Mouse (Mus musculus) embryonic facial prominence, embryonic 15.5 days (tissue): ENCODE results near the gene Ssc4d. TPM values are rescaled to one million over a fixed set of nuclear protein-coding genes. Genes with fewer than 3 reads are reported as not detected.
A peak's percentile ranks its signal among the peaks of the same experiment; 100 is the strongest.

Experiments used
- ATAC-seq: fragments of 200-750 bp; cut with Nextera tagmentation; 2 replicates; pipeline ENCODE4 v1.8.0; 2017; ENCODE audit warnings: low read depth, moderate TSS enrichment; ENCODE audit not compliant: insufficient number of reproducible peaks, low FRiP score, low TSS enrichment
- H3K27ac ChIP-seq: fragments of 300-500 bp; sonication (generic); replicated peaks from 2 replicates; pipeline ENCODE4 v1.5.1; 2015; ENCODE audit warnings: mild to moderate bottlenecking, inconsistent platforms
- H3K27me3 ChIP-seq: fragments of 300-500 bp; sonication (generic); 2 replicates; pipeline ENCODE4 v1.6.1; 2015; ENCODE audit warnings: inconsistent platforms
- H3K36me3 ChIP-seq: fragments of 300-500 bp; sonication (generic); 2 replicates; pipeline ENCODE4 v1.6.1; 2015; ENCODE audit warnings: mild to moderate bottlenecking, inconsistent platforms
- H3K4me1 ChIP-seq: fragments of 300-500 bp; sonication (generic); 2 replicates; pipeline ENCODE4 v1.6.1; 2015; ENCODE audit warnings: inconsistent platforms
- H3K4me2 ChIP-seq: fragments of 300-500 bp; sonication (generic); replicated peaks from 2 replicates; pipeline ENCODE4 v1.6.1; 2015; ENCODE audit warnings: mild to moderate bottlenecking, inconsistent platforms
- H3K4me3 ChIP-seq: fragments of 300-500 bp; sonication (generic); replicated peaks from 2 replicates; pipeline ENCODE4 v1.5.1; 2015; ENCODE audit warnings: mild to moderate bottlenecking, inconsistent platforms
- H3K9ac ChIP-seq: fragments of 300-500 bp; sonication (generic); 2 replicates; pipeline ENCODE4 v1.6.1; 2015; ENCODE audit warnings: inconsistent platforms
- H3K9me3 ChIP-seq: fragments of 300-500 bp; sonication (generic); replicated peaks from 2 replicates; pipeline ENCODE4 v1.6.1; 2016; ENCODE audit warnings: inconsistent platforms
- WGBS: fragments of 180-500 bp; shearing (Covaris S2); methylation state at CpG from one replicate; pipeline ENCODE4 v1.1.7; 2015; 5-methylcytosine and 5-hydroxymethylcytosine counted together
- polyA plus RNA-seq: library from polyadenylated mRNA; unstranded; fragments of >200 nt; fragmentation: Nextera tagmentation; extraction: Ambion mirVana; gene quantifications from 2 replicates; pipeline ENCODE4 v1.2.1, GENCODE M21; 2015

The Ssc4d gene
- polyA plus RNA-seq, 1 experiment from 2014 or later, result 3.4 TPM

DNA sequence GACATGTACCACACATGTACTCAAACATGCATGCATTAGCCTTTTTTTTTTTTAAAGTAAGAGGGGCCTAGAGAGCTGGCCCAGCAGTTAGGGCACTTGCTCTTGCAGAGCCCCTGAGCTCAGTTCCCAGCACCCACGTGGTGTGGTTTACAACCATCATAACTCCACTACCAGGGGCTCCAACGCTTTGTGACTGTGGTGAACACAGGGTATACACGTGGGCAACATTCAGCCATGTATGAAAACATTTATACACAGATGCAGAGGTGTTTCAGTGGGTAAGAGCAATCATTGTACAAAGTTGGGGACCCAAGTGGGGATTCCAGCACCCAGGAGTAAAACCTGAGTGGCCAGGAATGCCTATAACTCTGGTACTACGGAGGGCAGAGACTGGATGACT lies 16.0 kb downstream of the Ssc4d start:
- peak overlapping the region; percentile 92 for H3K27ac ChIP-seq
- H3K4me3 ChIP-seq, result peak overlapping the region; percentile 41; the same call in 1 of the 2 replicates

DNA sequence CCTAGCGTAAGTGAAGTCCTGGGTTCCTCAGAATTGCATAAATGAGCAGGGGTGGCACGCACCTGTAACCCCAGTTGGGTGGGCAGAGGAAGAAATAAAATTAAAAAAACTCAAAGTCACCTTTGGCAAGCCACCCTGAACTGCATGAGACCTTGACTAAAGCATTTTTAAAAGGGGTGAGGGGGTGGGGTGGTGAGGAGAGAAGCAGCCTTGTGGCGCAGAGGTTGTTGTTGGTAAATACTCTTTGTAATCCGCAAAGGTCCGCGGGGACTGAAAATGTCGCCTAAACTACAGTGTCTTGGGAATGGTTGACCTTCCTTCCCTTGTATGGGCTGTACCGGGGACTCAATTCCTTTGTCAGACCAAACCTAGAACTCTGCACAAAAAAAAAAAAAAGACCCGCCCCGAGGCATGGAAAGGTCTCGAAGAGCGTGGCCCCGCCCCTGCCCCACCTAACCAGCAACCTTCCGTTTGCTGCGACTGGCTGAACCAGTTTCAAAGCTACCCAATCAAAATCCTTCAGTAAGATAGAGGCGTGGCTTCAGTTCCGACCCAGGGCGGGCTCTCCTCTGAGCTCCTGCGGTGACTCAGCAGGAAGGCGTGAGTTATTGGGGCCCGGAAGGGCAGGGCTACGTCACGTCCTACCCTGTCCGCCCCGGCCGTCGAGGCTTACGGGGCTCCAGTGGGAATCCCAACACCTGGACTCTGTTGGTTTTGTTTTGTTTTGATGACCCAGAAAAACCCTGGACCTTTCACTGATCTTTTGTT lies 16.9 kb downstream of the Ssc4d start:
- 6% methylated on average over 28 of the region's 28 CpGs for WGBS
- ATAC-seq, result peak; percentile 87
- Histone ChIP-seq H3K4me3 (peak overlapping the region; percentile 41), H3K9ac (peak overlapping the region; percentile 42), H3K27ac (peak overlapping the region; percentile 92), H3K4me1 (peaks cover 11% of the 10 kb centered on the region), H3K27me3 (no peaks in the 10 kb centered on the region), H3K36me3 (no peaks in the 10 kb centered on the region), H3K4me2 (peak overlapping the region; percentile 52), H3K9me3 (no peaks in the 10 kb centered on the region)

More for the DNA sequence above, 16.0 kb downstream of the Ssc4d start:
- Histone ChIP-seq H3K36me3 (no peaks in the 10 kb centered on the region), H3K4me1 (peaks cover 17% of the 10 kb centered on the region), H3K9me3 (no peaks in the 10 kb centered on the region), H3K9ac (no peak overlapping the region), H3K4me2 (peak overlapping the region; percentile 52; the same call in 1 of the 2 replicates), H3K27me3 (no peaks in the 10 kb centered on the region)
- WGBS, result 91% methylated on average over 4 of the region's 4 CpGs
- no peak for ATAC-seq

DNA sequence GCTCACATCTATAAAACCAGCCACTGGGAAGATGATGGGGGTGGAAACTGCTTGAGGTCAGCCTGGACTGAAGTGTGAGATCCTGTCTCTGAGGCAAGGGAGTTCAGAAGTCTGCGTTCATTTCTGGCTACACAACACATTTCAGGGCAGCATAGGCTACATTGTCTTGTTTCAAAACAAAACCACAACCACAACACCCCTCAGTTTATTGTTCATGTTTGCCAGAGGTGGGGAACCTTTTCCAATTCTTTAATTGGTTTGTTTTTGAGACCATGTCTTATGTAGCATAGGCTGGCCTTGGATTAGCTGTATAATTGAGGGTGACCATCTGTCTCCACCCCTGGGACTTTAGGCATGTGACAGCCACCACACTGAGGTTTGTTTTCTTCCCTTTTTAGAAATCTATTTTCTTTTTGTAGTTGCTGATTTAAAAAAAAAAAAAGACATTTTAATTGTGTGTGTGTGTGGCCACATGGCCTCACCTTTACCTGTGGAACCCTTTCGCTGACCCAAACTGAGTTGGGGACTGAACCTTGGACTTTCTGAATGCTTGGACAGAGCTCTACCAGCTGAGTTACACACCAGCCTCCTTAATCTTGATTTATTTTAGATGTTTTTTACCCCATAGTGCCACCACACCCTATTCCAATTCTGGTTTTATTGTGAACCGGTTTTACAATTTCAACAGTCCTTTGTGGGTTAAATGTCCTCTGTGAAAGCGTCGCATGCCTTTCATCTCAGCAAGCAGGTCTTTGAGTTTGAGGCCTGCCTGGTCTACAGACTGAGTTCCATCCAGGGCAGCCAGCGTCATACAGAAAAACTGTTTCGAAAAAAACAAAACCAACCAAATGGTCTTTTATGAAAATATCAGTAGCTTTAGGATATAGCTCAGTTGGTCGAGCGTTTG lies 17.8 kb downstream of the Ssc4d start:
- peak overlapping the region; percentile 41 for H3K4me3 ChIP-seq
- no peaks in the 10 kb centered on the region for H3K9me3 ChIP-seq
- H3K9ac ChIP-seq, result no peak overlapping the region
- ATAC-seq, result no peak
- no peaks in the 10 kb centered on the region for H3K36me3 ChIP-seq
- 77% methylated on average over 9 of the region's 9 CpGs for WGBS
- peak overlapping the region; percentile 92 for H3K27ac ChIP-seq
- H3K27me3 ChIP-seq, result no peaks in the 10 kb centered on the region
- H3K4me2 ChIP-seq, result peak overlapping the region; percentile 52
- H3K4me1 ChIP-seq, result peaks cover 6% of the 10 kb centered on the region

DNA sequence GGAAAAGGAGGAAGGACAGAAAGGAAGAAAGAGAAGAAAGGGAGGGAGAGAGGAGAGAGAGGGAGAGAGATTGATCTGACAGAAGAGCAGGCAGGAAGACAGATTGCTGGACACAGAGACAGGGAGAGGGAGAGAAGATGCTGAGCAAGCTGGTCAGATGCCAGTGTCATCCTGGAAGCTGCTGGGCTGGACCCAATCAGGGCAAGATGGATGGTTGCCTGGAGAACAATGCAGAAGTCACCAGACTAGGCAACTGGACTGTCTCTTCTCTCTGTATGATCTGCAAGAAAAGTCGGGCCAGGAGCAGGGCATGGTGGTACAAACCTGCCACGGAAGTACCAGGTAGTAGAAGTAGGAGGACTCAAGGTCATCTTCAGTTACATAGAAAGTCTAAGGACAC lies 21.5 kb downstream of the Ssc4d start:
- Histone ChIP-seq H3K27me3 (no peaks in the 10 kb centered on the region), H3K9me3 (no peaks in the 10 kb centered on the region), H3K4me2 (no peak overlapping the region), H3K4me3 (no peak overlapping the region), H3K9ac (no peak overlapping the region), H3K36me3 (no peaks in the 10 kb centered on the region), H3K4me1 (no peaks in the 10 kb centered on the region; the same call in 1 of the 2 replicates), H3K27ac (no peak overlapping the region)
- 94% methylated on average over 2 of the region's 2 CpGs for WGBS
- ATAC-seq, result no peak

DNA sequence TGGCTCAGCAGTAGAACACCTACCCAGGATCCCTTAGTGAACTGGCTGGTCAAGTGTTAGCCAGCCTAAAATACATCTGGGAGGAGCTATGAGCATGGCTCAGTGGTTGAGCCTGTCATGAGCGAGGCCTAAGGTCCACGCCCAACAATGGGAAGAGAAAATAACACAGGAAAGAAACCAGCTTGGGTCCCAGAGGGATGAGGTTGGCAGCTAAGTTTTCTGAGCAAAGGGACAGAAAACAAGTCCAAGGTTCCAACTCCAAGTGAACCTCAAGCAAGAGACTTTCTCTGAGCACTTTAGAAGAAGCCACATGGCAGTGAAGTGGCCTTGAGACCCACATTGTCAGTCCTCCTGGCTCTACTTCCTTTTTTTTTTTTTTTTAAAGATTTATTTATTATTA lies 22.7 kb downstream of the Ssc4d start:
- Histone ChIP-seq H3K36me3 (no peaks in the 10 kb centered on the region), H3K4me1 (0 out of 2 replicates have a peak, but pooled peaks cover under 1% of the 10 kb centered on the region), H3K27me3 (no peaks in the 10 kb centered on the region), H3K9ac (no peak overlapping the region), H3K4me3 (no peak overlapping the region), H3K4me2 (no peak overlapping the region), H3K27ac (no peak overlapping the region), H3K9me3 (no peaks in the 10 kb centered on the region)
- no peak for ATAC-seq
- WGBS, result 89% methylated on average over 2 of the region's 2 CpGs

DNA sequence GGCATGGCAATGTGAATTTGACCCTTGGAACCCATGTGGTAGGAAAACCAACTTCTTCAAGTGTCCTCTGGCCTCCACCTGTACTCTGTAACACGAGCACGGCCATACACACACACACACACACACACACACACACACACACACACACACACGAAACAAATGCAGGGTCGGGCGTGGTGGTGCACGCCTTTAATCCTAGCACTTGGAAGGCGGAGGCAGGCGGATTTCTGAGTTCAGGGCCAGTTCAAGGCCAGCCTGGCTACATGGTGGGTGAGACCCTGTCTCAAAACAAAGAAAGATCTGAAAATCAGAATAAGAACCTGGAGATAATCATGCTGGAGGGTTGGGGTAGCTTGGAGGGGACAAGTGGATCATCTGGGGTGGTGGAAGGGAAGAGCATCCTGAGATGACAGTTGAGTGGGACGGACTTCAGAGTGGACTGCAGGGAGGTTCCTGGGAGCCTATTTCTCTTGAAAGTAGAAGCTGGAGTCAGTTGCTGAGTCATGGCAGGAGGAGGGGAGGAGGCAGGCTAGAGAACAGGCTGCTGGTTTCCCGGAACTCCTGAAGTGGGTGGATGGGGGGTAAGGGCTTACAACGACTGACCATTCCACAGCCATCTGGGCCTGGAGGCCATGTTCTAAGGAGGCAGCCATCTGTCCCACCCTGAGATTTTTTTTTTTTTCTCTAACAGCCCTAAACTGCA lies 23.5 kb downstream of the Ssc4d start:
- no peak overlapping the region for H3K4me3 ChIP-seq
- no peak overlapping the region for H3K9ac ChIP-seq
- H3K36me3 ChIP-seq, result no peaks in the 10 kb centered on the region
- H3K4me1 ChIP-seq, result peaks cover 9% of the 10 kb centered on the region
- no peak for ATAC-seq
- 78% methylated on average over 11 of the region's 11 CpGs for WGBS
- H3K27me3 ChIP-seq, result no peaks in the 10 kb centered on the region
- no peak overlapping the region for H3K27ac ChIP-seq
- no peak overlapping the region for H3K4me2 ChIP-seq
- no peaks in the 10 kb centered on the region for H3K9me3 ChIP-seq

DNA sequence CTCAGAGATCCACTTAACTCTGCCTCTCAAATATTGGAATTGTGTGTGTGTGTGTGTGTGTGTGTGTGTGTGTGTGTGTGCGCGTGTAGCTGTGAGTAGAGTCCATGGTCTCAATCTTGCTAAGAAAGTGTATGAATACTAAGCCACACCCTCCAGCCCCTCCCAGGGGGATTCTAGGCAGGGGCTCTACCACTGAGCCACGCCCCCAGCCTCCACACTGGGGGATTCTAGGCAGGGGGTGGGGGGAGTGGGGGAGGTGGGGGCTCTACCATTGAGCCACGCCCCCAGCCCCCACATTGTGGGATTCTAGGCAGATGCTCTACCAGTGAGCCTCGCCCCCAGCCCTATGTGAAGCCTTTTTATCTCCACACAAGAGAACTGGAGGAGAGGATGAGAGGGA lies 27.7 kb downstream of the Ssc4d start:
- no peak for ATAC-seq
- no peak overlapping the region for H3K9ac ChIP-seq
- H3K27me3 ChIP-seq, result no peaks in the 10 kb centered on the region
- H3K27ac ChIP-seq, result no peak overlapping the region
- H3K9me3 ChIP-seq, result no peaks in the 10 kb centered on the region
- whole genome bisulfite sequencing, result 77% methylated on average over 4 of the region's 5 CpGs
- no peak overlapping the region for H3K4me3 ChIP-seq
- peaks cover 12% of the 10 kb centered on the region for H3K4me1 ChIP-seq
- H3K4me2 ChIP-seq, result no peak overlapping the region
- H3K36me3 ChIP-seq, result no peaks in the 10 kb centered on the region

DNA sequence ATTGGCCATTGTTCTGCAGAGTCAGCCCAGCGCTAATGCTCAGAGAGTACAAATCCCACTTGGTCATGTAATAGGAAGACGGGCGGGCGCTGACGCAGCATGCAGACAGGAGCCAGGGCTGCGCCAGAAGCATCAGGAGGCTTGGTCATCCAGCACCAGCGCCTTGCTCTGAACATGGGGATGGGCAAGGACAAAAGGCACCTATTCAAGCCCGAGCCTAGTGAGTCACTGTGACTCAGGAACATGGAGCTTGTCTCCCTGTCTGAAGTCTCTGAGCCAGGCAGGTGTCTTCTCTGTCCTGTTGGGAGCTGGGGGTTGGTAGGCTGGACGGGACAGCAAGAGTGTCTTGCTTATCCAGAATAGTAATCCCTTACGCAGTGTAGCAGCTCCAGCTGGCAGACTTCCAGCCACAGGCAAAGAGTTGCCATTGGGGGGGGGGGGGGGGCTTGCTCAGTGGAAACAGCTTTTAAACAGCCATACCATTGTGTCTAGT lies 28.4 kb downstream of the Ssc4d start:
- ATAC-seq, result peak; percentile 43
- H3K27me3 ChIP-seq, result no peaks in the 10 kb centered on the region
- no peaks in the 10 kb centered on the region for H3K9me3 ChIP-seq
- no peaks in the 10 kb centered on the region for H3K36me3 ChIP-seq
- 0 out of 2 replicates have a peak overlapping the region, but pooled peaks have one; percentile 15 for H3K4me2 ChIP-seq
- peaks cover 12% of the 10 kb centered on the region for H3K4me1 ChIP-seq
- no peak overlapping the region for H3K4me3 ChIP-seq
- H3K27ac ChIP-seq, result no peak overlapping the region; the same call in 1 of the 2 replicates
- H3K9ac ChIP-seq, result no peak overlapping the region
- 42% methylated on average over 10 of the region's 10 CpGs for WGBS

DNA sequence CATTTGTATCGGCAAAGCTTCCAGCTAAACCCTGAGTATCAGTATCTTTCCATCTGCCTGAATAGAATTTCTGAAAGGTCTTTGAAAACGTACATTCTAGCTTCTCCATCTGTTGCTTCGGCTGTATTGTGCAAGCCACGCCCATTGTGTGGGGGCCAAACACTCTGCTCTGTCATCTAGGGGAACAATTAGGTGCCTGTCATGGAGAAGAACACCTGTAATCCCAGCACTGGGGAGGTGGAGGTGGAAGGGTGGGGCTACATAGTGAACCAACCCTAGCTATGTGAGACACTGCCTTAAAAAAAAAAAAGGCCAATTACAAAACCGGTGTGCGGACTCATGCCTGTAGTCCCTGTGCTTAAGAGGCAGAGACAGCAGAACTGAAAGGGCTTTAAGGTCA lies 31.6 kb downstream of the Ssc4d start:
- no peaks in the 10 kb centered on the region for H3K9me3 ChIP-seq
- no peak overlapping the region for H3K4me2 ChIP-seq
- peaks cover 12% of the 10 kb centered on the region for H3K4me1 ChIP-seq
- no peaks in the 10 kb centered on the region for H3K27me3 ChIP-seq
- no peak for ATAC-seq
- H3K4me3 ChIP-seq, result no peak overlapping the region
- 60% methylated on average over 6 of the region's 6 CpGs for WGBS
- H3K9ac ChIP-seq, result no peak overlapping the region
- no peaks in the 10 kb centered on the region for H3K36me3 ChIP-seq
- no peak overlapping the region for H3K27ac ChIP-seq

DNA sequence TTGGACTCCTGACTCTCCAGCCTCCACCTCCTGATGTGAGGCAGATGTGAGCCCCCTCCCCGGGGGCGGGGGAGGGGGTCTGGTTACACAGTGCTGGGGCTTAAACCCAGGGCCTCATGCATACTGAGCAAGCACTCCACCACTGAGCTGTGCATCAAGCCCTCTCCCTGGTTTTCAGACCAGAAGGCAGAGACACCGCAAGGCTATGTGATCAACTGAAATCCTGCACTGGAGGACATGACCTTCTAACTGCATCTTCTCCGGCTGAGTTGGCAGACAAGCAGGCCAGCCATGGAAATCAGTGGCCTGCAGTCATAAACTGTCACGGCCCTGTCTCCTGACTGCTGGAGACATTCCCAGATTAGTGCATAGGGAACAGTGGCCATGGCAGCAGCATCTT lies 33.7 kb downstream of the Ssc4d start:
- 53% methylated on average over 5 of the region's 5 CpGs for WGBS
- no peaks in the 10 kb centered on the region for H3K9me3 ChIP-seq

More for the DNA sequence above, 33.7 kb downstream of the Ssc4d start:
- no peak overlapping the region for H3K9ac ChIP-seq
- no peaks in the 10 kb centered on the region for H3K27me3 ChIP-seq
- H3K36me3 ChIP-seq, result no peaks in the 10 kb centered on the region
- no peak for ATAC-seq
- no peak overlapping the region for H3K4me3 ChIP-seq
- H3K4me1 ChIP-seq, result 0 out of 2 replicates have a peak, but pooled peaks cover under 1% of the 10 kb centered on the region
- no peak overlapping the region for H3K4me2 ChIP-seq
- no peak overlapping the region for H3K27ac ChIP-seq
